Mouse (Mus musculus) megakaryocyte, embryonic 14.5 days (primary cell): ENCODE measurements around the gene Asprv1.

ENCODE experiments used
- FLI1 ChIP-seq: IDR thresholded peaks from 2 replicates; pipeline ENCODE4 v1.6.1; 2012; ENCODE audit warnings: low read length, inconsistent platforms, mixed read lengths
- GATA1 ChIP-seq: IDR thresholded peaks from 3 replicates; pipeline ENCODE4 v1.6.1; 2012; ENCODE audit warnings: mixed read lengths, low read length, inconsistent platforms, borderline replicate concordance

- TF ChIP-seq GATA1 (no peak), FLI1 (no peak)
Measured at GRCm38 (mm10) chr6:86588429-86588828, 39.5 kb upstream of the Asprv1 start.
